Mouse (Mus musculus) NIH3T3 (cell line): ENCODE measurements around the gene Alpl.

ENCODE experiments used
- DNase-seq: peaks from one replicate; pipeline ENCODE4 v3.0.0-alpha.2; 2012; ENCODE audit warnings: low read depth

Gene Alpl

DNA sequence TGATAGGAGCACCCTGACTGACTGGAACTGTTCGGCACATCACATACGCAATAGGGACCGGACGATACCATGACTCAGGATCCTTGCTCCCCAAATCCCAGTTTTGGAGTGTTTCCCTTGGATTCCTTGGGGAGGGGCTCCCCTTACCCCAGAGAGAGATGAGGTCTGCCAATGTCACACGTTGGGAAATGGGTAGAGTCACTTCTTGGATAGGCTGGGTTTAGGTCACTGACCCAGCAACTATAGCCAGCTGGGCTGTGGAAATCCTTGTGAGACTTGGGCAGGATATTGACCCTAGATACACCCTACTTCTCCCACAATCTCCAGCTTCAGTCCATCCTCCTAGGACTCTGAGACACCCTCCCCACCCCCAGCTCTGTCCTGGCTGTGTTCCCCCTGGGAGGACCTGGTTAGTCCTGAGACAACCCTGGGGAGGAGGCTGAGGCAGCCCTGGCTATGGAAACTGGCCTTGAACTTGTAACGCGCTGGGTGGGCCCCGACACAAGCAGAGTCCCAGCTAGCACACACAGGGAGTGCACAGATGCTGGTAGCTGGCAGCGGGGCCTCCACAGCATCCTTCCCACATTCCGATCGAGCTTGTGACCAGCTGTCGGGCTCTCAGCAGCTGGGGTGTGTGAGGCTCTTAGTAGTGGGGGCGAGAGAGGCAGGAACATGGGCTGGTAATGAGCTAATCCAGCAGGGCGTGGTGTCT, 25.1 kb downstream of the Alpl start:
- no peak for DNase-seq

DNA sequence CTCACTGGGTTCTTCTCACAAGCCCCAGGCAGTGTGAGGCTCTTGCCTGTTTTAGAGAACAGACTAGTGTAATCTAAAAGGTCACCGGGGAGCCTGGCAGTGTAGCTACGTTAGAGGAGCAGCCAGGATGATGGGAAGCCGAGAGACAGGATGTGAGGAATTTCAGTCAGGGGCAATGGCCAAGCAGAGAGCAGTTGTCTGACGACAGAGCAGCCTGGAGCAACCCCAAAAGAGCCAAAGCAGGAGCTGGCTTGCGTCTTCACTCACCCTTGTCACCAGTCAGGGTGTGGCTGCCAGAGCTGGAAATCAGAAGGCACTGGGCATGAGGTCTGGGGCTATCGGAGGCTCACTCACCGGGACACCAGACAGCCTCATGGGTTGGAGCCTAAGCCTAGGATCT, 26.5 kb downstream of the Alpl start:
- DNase-seq: no peak

DNA sequence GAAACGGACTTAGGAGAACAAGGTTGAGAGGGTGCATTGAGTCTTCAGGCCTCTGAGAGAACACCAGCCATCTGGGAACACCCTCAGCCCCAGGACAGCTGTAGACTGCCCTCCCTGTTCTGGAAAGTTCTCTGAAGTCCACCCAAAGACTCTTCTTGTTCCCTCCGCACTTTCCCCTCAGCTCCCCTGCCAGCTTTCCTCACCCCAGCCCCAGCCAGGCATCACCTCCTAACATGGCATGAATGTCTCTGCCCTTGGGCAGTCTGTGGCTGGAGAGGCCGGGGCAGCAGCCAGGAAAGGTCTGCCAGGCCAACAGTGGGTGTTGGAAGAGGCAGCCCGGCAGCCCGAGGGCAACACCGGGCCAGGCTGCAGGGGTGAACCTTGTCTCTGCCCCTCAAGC, 27.4 kb downstream of the Alpl start:
- no peak for DNase-seq

DNA sequence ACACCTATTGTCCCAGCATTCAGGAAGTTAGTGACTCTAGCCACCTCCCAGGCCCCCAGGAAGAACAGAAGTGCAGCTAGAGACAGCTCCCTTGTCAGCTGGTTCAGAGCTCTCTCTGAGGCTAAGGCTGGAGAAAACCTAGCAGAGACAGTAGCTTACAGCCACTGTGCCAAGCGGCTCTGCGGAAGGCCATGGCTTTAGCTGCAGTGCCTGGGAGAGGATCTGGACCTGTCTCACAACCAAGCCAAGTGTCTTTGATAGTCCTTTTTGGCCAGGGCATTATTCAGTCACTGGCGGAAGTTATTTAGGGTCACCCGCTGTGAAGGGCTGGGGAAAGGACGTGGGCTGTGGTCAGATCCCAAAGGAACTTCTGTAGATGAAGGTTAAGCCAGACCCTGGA, 27.8 kb downstream of the Alpl start:
- no peak for DNase-seq

DNA sequence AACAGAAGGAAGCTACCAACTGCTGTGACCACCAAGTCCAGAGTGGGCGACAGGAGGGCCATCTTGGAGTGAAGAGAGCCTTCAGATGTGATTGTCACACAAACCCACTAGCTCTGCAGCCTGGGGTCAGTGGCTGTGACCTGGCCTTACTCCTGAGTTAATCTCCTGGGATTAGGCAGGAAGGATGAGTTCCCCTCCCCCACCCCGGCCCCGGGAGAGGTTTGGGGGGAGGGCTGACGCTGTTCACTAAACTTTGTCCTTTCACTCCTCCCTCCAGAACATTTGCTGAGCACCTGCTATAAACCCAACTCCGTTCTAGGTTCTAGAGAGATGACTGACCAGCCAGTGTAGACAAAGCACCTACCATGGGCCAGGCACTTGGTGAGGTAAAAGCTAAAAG, 29.8 kb downstream of the Alpl start:
- no peak for DNase-seq

DNA sequence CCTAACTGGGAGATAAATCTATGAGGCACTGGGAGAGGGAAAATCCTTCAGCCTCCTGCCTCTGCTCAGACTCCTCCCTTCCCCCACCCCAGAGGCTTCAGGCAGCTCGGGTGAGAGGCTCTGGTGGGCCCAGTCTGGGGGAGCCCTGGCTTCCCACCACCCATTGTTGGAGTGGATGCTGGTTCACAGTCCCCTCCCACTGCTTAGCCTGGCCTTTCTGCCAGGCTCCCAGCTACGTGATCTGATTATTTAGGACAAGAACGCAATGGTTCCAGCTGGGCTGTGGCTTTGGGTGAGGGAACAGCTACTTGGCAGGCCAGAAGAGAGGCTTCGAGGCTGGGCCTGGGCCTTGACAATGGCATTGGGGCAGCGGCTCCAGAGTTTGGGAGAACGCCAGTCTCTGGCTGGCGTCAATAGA, 30.6 kb downstream of the Alpl start:
- no peak for DNase-seq

DNA sequence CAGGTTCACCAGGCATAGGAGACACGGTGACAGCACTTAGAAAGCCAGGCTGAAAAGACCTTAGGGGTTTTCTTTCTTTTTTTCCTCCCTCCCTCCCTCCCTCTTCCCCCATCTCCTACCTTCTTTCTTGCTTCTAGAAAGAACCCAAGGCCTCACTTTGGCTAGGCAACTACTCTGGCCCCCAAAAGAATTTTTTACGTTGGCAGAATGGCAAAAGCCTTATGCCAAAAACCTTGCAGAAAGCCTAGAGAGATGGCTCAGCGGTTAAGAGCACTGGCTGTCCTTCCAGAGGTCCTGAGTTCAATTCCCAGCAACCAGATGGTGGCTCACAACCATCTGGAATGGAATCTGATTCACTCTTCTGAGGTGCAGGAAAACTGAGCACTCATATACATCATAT, 31.6 kb downstream of the Alpl start:
- no peak for DNase-seq

DNA sequence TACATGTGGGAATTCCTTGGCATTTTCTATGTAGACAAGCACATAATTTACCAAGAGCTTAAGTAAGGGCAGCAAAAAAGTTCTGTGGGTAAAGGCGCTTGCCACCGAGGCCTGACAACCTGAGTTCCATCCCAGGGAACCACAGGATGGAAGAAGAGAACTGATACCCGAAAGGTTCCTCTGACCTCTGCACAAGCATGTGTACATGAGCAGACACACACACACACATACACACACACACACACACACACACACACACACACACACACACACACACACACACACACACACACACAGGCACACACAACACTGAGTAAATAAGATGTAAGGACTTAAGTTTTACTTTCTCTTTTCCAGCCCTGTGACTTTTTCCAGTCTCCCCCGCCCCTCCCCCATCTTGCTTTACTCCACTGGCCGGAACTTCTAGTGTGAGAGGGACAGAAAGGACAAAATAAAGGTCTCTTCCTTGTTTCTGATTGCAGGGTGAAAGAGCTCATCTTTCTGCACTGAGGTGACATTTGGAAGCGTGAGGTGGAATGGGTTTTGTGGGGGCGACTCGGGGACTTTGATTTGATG, 32.2 kb downstream of the Alpl start:
- DNase-seq: no peak

DNA sequence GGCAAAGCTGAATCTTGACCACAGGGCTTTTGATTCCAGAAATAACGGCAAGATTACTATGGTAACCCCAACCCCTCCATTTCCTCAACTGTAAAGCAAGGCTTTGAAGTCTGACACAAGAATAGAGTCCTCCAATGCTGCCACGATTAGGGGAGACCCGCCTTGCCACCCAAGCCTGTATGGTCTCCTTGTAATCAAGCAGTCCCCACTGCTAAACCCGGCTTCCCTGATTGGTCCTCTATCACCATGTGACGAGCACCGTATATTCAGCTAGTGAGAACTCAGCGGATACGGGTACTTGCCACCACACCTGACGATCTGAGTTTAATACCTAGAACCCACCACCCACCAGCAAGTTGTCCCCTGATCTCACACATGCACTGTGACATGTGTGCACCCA, 33.3 kb downstream of the Alpl start:
- no peak for DNase-seq

DNA sequence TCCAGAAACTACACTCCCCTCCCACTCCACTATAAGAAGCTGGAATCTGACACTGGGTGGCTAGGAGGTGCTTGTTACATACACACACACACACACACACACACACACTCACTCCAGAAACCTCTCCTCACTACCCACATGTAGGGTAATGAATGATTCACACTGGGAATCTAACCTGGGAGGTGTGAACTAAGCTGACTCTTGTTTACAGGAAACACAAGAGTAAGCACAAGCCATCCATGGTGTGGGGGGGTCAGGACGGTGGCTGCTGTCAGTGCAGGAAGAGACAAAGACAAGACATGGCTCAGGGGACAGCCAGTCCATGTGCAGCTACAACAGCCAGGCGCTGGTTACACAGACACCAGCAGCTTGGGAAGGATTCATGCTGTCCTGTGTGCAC, 41.7 kb downstream of the Alpl start:
- DNase-seq: no peak

DNA sequence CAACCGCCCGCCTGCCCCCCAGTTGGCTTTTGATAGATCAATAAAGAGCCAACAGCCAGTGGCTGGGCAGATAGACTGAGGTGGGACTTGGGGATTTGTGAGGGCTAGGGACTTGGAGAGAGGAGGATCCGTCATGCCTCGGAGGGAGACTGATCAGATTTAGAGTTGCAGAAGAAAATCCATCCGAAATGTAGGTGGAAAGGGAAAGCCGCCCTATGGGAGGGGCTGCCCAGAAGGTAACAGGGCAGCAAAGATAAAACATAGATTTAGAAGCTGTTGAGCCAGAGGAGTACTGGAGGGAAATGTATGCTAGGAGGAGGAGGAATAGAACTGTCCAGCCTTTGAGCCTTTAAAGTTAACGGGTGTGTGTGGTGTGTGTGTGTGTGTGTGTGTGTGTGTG, 43.0 kb downstream of the Alpl start:
- no peak for DNase-seq

DNA sequence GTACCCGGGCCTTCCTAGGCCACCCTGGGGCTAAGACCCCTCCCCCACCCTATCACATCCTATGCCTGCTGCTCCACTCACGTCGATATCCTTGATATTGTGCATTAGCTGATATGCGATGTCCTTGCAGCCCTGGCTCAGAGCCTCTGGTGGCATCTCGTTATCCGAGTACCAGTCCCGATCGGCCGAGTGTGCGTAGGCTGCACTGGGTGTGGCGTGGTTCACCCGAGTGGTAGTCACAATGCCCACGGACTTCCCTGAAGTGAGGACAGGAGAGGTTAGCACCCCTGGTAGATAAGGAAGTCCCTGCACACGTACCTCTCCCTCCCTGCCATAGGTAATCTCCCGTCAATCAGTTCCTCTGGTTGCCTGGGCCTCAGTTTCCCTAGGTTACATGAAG, 43.7 kb downstream of the Alpl start:
- no peak for DNase-seq

DNA sequence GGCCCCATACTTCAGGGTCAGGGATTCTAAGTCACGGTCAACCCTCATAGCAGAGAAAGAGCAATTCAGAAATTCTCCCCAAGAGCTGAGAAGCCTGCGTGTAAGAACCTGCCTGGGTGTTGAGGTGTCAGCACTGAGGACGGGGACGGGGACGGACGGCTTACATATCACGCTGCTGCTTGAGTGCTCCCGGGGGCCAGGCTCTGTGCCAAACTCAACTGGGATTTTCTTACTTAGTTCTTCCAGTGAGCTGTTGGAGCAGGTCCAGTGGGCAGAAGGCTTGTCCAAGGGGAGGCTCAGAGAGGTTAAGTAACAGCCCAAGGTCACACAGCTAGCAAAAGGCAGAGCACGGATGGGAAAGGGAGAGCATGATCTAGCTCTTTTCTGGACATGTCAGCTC, 44.5 kb downstream of the Alpl start:
- peak; percentile 20 for DNase-seq

DNA sequence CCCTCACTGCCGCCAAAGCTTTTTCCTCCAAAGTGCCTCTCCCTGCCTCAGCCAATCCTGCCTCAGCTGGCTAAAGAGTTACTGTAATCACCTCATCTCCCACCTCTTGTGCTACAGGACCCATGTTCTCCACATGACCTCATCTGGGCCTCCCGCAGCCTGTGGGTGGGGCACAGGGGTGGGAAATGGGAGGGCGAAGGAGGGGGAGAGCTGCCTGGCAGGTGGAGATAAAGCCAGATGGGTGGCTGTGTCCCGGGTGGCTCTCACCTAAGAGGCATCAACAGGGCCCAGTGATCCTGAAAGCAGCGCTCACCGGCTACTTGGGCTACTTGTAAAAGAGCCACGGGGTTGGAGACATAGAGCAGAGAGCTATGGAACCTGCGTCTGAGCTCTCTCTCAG, 44.9 kb downstream of the Alpl start:
- DNase-seq: no peak

DNA sequence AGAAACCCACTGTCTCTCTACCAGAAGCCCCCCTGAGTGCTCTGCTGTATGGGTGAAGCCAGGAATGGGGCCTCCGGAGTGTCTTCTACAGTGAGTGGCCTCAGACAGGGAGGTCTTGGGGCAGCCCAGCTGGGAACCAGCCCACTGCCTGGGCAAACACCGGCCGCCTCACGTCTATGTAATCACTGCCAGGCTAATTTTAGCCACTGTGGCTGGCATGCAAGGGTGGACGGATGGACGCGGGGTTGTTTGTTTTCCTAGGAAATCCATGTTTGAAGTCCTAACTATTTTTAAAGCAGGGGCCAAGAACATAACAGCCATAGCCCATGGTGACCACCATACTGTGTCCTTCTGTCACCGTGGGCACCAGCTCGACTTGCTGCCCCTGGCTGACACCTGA, 46.1 kb downstream of the Alpl start:
- DNase-seq: no peak

DNA sequence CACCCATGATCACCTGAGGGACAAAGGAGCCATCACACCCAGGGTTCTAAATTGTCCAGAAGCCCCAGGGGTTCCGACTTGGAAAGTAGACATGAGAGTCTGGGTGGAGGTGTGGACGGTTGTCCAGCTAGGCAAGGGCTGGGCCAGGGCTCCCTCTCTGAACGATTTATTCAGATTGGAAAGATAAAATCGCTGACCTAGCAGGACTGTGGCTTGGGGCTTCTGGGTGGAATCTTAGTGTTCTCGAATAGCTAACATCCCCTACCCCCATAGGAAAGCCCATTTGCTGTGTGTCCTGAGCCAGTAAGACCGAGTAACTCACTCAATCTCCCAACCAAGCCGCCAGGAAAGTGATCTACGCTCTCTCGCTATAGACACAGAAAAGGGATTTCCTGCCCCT, 46.5 kb downstream of the Alpl start:
- no peak for DNase-seq

DNA sequence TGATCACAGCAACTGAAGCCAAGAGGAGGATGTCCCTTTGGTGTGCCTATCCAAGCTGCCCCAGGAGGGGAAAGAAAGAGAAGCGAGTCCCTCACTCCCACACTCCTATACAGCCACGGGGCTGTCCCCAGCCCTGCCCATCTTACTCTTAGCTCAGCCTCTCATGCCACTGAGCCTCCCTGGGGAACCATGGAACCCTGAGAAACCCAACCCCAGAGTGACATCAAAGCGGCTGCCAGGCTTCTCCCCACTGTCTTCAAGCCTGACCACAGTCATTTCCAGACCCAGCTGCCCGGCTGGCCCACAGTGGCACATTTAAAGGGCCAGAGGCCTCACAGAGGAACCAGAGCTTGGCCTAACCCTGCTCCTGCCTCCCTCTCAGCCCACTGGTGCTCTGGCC, 47.5 kb downstream of the Alpl start:
- DNase-seq: no peak

DNA sequence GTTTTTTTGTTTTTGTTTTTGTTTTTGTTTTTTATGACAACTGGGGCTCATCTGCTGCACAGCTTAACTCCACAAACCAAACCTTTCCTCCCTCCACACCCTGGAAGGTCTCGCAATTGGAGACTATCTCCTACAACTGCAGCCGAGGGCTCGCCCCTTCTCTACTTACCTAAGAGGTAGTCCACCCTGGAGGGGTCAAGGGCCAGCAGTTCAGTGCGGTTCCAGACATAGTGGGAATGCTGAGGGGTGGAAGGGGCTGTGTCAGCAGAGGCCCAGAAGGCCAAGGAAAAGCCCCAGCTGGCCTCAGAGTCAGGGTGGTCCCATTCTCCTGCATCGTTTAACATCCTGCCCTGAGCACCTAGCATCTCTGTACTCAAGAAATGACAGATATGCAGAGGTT, 48.6 kb downstream of the Alpl start:
- no peak for DNase-seq

DNA sequence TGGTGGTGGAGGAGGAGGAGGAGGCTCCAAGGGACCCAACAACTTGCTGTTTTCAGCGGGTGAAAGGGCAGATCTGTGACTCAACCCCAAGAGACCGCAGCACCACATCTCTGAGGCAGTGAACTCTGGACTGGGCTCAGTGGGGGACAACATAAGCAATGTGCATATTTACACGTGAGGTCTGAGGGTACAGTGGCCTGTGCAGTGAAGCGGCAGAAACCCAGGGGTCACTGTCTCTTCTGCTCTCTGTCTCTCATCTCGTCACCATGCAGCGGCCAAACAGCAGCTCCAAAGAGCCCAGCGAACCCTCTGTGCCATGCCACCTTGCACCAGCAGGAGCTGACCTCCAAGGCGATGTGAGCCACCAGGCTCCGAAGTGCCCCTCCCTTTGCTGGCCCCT, 49.1 kb downstream of the Alpl start:
- no peak for DNase-seq

DNA sequence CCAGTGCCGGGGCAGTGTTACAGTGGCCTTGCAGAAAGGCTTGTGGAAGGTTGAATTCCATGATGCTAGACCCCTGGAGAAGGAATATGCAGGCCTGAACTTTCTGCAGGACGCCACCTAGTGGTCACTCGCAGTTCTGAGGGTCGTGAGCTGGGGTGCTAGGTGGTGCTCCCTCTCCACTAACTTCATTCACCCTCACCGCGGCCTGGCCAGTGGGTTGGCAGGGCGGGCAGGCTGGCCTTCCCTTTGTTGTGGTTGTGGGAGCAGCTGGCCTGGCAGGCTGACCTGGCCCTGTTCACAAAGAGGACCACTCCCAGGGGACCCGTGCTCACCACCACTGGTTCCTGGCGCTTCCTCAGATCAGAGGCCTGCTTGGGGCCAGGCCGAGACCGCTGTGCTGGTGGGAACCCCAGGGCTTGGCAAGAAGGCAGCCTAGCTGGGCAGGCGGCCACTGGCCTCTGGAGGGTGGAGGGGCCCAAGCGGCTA, 51.7 kb downstream of the Alpl start:
- peak; percentile 52 for DNase-seq

DNA sequence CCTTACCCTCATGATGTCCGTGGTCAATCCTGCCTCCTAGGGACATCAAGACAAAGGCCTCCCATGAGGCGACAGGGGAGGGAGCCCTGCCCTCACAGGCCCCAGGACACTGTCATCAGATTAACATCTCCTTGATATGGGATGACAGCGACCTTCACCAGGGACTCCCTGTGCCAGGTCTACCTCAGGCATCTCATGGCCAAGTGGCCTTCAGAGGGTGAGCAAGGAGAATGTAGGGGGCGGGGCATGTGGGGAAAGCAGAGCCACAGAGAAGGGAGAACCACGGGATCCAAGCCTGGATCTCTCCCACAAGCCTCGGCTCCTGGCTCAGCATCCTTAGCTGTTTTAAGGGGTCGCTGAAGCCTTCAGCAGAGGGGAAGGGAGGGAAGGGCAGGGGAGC, 52.4 kb downstream of the Alpl start:
- DNase-seq: no peak

DNA sequence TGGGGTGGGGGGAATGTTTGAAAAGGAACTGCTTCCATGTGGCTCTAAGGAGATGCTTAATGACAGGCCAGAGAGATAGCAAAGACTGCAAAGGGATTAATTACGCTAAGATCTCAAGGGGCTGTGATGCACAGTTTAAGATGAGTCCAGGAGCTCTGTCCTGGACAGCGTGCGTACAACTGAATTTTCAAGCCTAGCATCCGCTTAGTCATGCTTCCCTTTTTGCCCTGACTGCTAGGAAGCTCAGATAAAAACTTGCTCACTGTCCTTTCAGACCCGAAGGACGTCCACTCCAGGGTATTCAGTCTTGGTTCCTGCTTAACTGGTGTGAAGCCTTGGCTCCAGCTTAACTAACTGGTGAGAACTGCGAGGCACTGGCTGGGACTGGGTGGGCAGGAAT, 55.8 kb downstream of the Alpl start:
- no peak for DNase-seq

DNA sequence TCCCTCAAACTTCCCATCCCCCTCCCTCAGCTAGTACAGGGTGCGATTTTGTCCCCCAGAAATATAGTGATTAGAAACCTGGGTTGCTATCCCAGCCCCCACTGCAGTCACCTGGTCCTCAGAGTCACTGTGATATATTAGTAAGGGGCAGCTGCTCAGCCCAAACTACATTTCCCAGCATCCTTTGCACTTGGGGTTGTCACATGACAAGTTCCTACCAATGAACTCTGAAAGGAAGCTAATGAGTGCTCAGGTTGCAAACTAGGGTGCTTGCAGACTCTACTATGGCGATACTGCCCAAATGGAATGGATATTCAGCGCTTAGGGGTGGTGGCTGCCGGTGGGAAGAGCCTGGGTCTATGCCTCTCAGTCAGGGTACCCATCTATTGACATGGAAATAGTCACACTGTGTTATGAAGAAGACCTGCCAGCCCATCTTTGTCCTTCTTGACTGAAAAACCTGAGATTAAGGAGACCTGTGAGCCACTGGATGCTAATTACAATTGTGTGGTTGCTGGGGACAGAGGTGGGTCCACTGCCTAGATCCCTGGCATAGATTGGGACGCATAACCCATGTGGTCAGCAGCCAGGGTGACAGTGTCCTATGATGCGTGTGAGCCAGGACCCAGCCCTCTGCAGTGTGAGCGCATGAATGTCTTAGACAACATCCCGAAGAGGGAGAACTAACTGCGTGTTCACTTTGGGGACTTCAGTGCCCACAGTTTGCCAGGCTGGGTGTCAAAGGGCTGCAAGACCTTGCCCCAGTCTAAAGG, 56.8 kb downstream of the Alpl start:
- DNase-seq: no peak
